Mouse (Mus musculus): ENCODE measurements around the gene Rngtt. TPM values are rescaled to one million over a fixed set of nuclear protein-coding genes. Genes with fewer than 3 reads are reported as not detected.

Rngtt gene
- polyA plus RNA-seq, 1 experiment: 5.1 TPM

GRCm38 (mm10) chr4:33396222-33397176 is 86.4 kb downstream of the Rngtt start:
- TF ChIP-seq CTCF (IDR thresholded peaks at IDR 0.05; ENCODE audit: control insufficient read depth, insufficient read depth, insufficient read length): peak; percentile 76
- no peak for TF ChIP-seq MYOG (IDR thresholded peaks at IDR 0.05; ENCODE audit: control insufficient read depth, extremely low read depth, insufficient read length)
- no peak overlapping the region for H3K4me3 ChIP-seq (ENCODE audit: insufficient read depth, poor library complexity, severe bottlenecking)
- H3ac ChIP-seq (ENCODE audit: control insufficient read depth, insufficient read length, low read depth): no peak overlapping the region
- no peaks in the 10 kb centered on the region for H3K27me3 ChIP-seq (ENCODE audit: control insufficient read depth, insufficient read depth, insufficient read length)
- no peaks in the 10 kb centered on the region for H3K36me3 ChIP-seq (ENCODE audit: control insufficient read depth, insufficient read depth)
- H3K79me3 ChIP-seq (ENCODE audit: low read depth): no peaks in the 10 kb centered on the region
- no peaks in the 10 kb centered on the region for H3K79me2 ChIP-seq (ENCODE audit: control insufficient read depth, insufficient read depth)

GRCm38 (mm10) chr4:33405723-33406293 is 95.7 kb downstream of the Rngtt start:
- H3K79me3 ChIP-seq (ENCODE audit: low read depth): no peaks in the 10 kb centered on the region
- peaks cover 11% of the 10 kb centered on the region for H3K36me3 ChIP-seq (ENCODE audit: control insufficient read depth, insufficient read depth)
- no peaks in the 10 kb centered on the region for H3K27me3 ChIP-seq (ENCODE audit: control insufficient read depth, insufficient read depth, insufficient read length)
- H3ac ChIP-seq (ENCODE audit: control insufficient read depth, insufficient read length, low read depth): no peak overlapping the region
- no peak for TF ChIP-seq CEBPB (IDR thresholded peaks at IDR 0.05; ENCODE audit: low read depth)
- TF ChIP-seq USF1 (IDR thresholded peaks at IDR 0.05; ENCODE audit: low read depth): no peak
- TF ChIP-seq MYOD1 (IDR thresholded peaks at IDR 0.05; ENCODE audit: control insufficient read depth, insufficient read length, low read depth): no peak
- no peaks in the 10 kb centered on the region for H3K79me2 ChIP-seq (ENCODE audit: control insufficient read depth, insufficient read depth)
- no peak overlapping the region for H3K4me3 ChIP-seq (ENCODE audit: insufficient read depth, poor library complexity, severe bottlenecking)

- H3K79me3 ChIP-seq (ENCODE audit: low read depth): no peaks in the 10 kb centered on the region
- TF ChIP-seq MYOG (IDR thresholded peaks at IDR 0.05; ENCODE audit: control insufficient read depth, extremely low read depth, insufficient read length) (no peak), CTCF (IDR thresholded peaks at IDR 0.05; ENCODE audit: control insufficient read depth, insufficient read depth, insufficient read length) (no peak), FOSL1 (IDR thresholded peaks at IDR 0.05; ENCODE audit: insufficient read depth, low read length, poor library complexity, severe bottlenecking) (no peak), CEBPB (IDR thresholded peaks at IDR 0.05; ENCODE audit: low read depth) (no peak), MYOD1 (IDR thresholded peaks at IDR 0.05; ENCODE audit: control insufficient read depth, insufficient read length, low read depth) (no peak), MAX (IDR thresholded peaks at IDR 0.05) (no peak), USF1 (IDR thresholded peaks at IDR 0.05; ENCODE audit: low read depth) (no peak)
- no peak overlapping the region for H3K4me3 ChIP-seq (ENCODE audit: insufficient read depth, poor library complexity, severe bottlenecking)
- H3K27me3 ChIP-seq (ENCODE audit: control insufficient read depth, insufficient read depth, insufficient read length): no peaks in the 10 kb centered on the region
- H3ac ChIP-seq (ENCODE audit: control insufficient read depth, insufficient read length, low read depth): no peak overlapping the region
- H3K36me3 ChIP-seq (ENCODE audit: control insufficient read depth, insufficient read depth): peaks cover 8% of the 10 kb centered on the region
- H3K79me2 ChIP-seq (ENCODE audit: control insufficient read depth, insufficient read depth): no peaks in the 10 kb centered on the region
Measured at GRCm38 (mm10) chr4:33413791-33414190, 103.7 kb downstream of the Rngtt start.

GRCm38 (mm10) chr4:33414781-33415180 is 104.7 kb downstream of the Rngtt start:
- Histone ChIP-seq H3K79me3 (ENCODE audit: low read depth) (no peaks in the 10 kb centered on the region), H3K36me3 (ENCODE audit: control insufficient read depth, insufficient read depth) (peaks cover 8% of the 10 kb centered on the region), H3K4me3 (ENCODE audit: insufficient read depth, poor library complexity, severe bottlenecking) (no peak overlapping the region), H3K27me3 (ENCODE audit: control insufficient read depth, insufficient read depth, insufficient read length) (no peaks in the 10 kb centered on the region), H3K79me2 (ENCODE audit: control insufficient read depth, insufficient read depth) (no peaks in the 10 kb centered on the region), H3ac (ENCODE audit: control insufficient read depth, insufficient read length, low read depth) (no peak overlapping the region)
- TF ChIP-seq MYOD1 (IDR thresholded peaks at IDR 0.05; ENCODE audit: control insufficient read depth, insufficient read length, low read depth) (no peak), CTCF (IDR thresholded peaks at IDR 0.05; ENCODE audit: control insufficient read depth, insufficient read depth, insufficient read length) (no peak), USF1 (IDR thresholded peaks at IDR 0.05; ENCODE audit: low read depth) (no peak), MAX (IDR thresholded peaks at IDR 0.05) (no peak), CEBPB (IDR thresholded peaks at IDR 0.05; ENCODE audit: low read depth) (no peak), MYOG (IDR thresholded peaks at IDR 0.05; ENCODE audit: control insufficient read depth, extremely low read depth, insufficient read length) (no peak), FOSL1 (IDR thresholded peaks at IDR 0.05; ENCODE audit: insufficient read depth, low read length, poor library complexity, severe bottlenecking) (no peak)

GRCm38 (mm10) chr4:33417391-33417790 is 107.3 kb downstream of the Rngtt start:
- Histone ChIP-seq H3K79me2 (ENCODE audit: control insufficient read depth, insufficient read depth) (no peaks in the 10 kb centered on the region), H3K36me3 (ENCODE audit: control insufficient read depth, insufficient read depth) (peaks cover 3% of the 10 kb centered on the region), H3K4me3 (ENCODE audit: insufficient read depth, poor library complexity, severe bottlenecking) (no peak overlapping the region), H3ac (ENCODE audit: control insufficient read depth, insufficient read length, low read depth) (no peak overlapping the region), H3K27me3 (ENCODE audit: control insufficient read depth, insufficient read depth, insufficient read length) (no peaks in the 10 kb centered on the region), H3K79me3 (ENCODE audit: low read depth) (no peaks in the 10 kb centered on the region)
- TF ChIP-seq FOSL1 (IDR thresholded peaks at IDR 0.05; ENCODE audit: insufficient read depth, low read length, poor library complexity, severe bottlenecking) (no peak), USF1 (IDR thresholded peaks at IDR 0.05; ENCODE audit: low read depth) (no peak), CEBPB (IDR thresholded peaks at IDR 0.05; ENCODE audit: low read depth) (no peak), CTCF (IDR thresholded peaks at IDR 0.05; ENCODE audit: control insufficient read depth, insufficient read depth, insufficient read length) (no peak), MYOG (IDR thresholded peaks at IDR 0.05; ENCODE audit: control insufficient read depth, extremely low read depth, insufficient read length) (no peak), MAX (IDR thresholded peaks at IDR 0.05) (no peak), MYOD1 (IDR thresholded peaks at IDR 0.05; ENCODE audit: control insufficient read depth, insufficient read length, low read depth) (no peak)

Measured in C2C12 (cell line).